Mouse (Mus musculus): ENCODE results near the gene Hist1h2ai.

DNA sequence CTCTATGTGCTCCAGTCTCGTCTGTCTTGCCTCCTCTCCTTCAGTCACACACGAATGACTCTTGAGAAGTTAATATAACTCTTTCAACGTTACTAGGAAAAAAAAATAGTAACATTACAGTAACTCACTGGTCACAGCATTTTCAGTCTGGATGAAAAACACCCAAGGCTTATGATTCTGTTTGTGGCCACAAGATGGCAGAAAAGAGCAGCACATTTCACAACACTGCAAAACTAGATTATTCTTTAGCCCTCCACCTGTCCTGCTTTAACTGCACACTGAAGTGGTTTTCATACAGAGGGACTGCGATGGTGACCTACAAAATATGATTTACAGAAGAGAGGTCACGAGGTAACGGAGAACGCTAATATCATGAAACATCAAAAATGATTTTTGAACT, 1.5 kb upstream of the Hist1h2ai start:
- TF ChIP-seq CTCF (IDR thresholded peaks at IDR 0.05; ENCODE audit: extremely low read depth, insufficient read length, insufficient replicate concordance, low read depth, low read length) (no peak), POLR2A (IDR thresholded peaks at IDR 0.05; ENCODE audit: low read depth, low read length) (no peak)

Data from small intestine, adult 2 months (tissue).